Mouse (Mus musculus) E14TG2a.4 (cell line): ENCODE measurements around the gene Gm21885.
"Not testable (repeated sequence)": the region's sequence is repeated elsewhere in the genome, so short reads cannot be mapped to it uniquely, and the experiment has no call there.

Experiments
- H3K27me3 ChIP-seq: 2 replicates; pipeline ENCODE4 v1.6.1; 2014; ENCODE audit warnings: low read length, control low read depth; ENCODE audit not compliant: insufficient read depth
- H3K36me3 ChIP-seq: 2 replicates; pipeline ENCODE4 v1.6.1; 2014; ENCODE audit warnings: low read length, control low read depth; ENCODE audit not compliant: insufficient read depth
- H3K4me1 ChIP-seq: replicated peaks from 2 replicates; pipeline ENCODE4 v1.6.1; 2014; ENCODE audit warnings: low read depth, low read length, control low read depth
- H3K4me3 ChIP-seq: replicated peaks from 2 replicates; pipeline ENCODE4 v1.5.1; 2014; ENCODE audit warnings: mild to moderate bottlenecking, low read length
- H3K9me3 ChIP-seq: 2 replicates; pipeline ENCODE4 v1.6.1; 2014; ENCODE audit warnings: low read length, control low read depth
- CTCF ChIP-seq: conservative IDR thresholded peaks from 2 replicates; pipeline ENCODE4 v1.5.1; 2014; ENCODE audit warnings: low read length
- NANOG ChIP-seq: IDR thresholded peaks from 2 replicates; pipeline ENCODE4 v1.6.1; 2014; ENCODE audit warnings: borderline replicate concordance, low read length, mixed read lengths
- POU5F1 ChIP-seq: IDR thresholded peaks from 2 replicates; pipeline ENCODE4 v1.6.1; 2014; ENCODE audit warnings: low read length, borderline replicate concordance

Gene Gm21885

DNA sequence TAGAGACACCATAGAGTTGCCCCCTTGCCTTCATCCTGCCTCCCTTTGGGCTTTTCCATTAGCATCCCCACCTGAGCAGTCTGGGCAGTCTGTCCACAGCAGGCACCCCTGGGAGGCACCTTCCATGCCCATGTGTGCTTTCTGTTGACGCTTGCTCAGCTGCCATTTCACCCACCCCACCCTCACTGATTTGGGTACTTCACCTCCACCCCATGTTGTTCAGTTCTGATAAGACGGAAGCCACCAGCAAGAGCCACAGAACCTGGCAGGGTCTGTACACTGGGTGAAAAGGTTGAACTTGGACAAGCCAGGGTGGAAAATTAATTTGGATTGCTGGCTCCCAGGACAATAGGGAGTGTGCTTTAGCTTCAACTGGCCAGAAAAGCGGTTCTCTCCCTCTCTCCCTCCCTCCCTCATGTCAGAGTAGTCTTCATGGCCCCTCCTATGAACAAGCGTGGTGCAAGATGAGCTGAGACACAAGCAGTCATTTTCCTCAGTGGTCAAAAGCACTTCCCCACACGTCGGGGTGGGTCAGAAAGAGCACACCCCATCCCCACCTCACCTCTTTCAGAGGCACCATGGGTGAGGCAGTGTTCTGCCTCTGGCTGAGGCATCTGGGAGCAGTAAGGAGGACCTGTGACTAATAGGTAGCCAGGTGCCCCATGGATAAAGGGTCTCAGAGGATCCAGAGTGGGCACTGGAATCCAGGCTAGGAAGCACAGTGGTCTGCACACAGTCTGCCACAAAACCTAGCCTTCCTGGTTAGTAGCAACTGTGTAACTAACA, 19.9 kb upstream of the Gm21885 start:
- Histone ChIP-seq H3K27me3 (peaks cover 4% of the 10 kb centered on the region), H3K36me3 (no peaks in the 10 kb centered on the region), H3K4me3 (no peak overlapping the region), H3K9me3 (peaks cover 5% of the 10 kb centered on the region), H3K4me1 (peaks cover 28% of the 10 kb centered on the region)
- TF ChIP-seq POU5F1 (no peak), CTCF (no peak), NANOG (no peak)

DNA sequence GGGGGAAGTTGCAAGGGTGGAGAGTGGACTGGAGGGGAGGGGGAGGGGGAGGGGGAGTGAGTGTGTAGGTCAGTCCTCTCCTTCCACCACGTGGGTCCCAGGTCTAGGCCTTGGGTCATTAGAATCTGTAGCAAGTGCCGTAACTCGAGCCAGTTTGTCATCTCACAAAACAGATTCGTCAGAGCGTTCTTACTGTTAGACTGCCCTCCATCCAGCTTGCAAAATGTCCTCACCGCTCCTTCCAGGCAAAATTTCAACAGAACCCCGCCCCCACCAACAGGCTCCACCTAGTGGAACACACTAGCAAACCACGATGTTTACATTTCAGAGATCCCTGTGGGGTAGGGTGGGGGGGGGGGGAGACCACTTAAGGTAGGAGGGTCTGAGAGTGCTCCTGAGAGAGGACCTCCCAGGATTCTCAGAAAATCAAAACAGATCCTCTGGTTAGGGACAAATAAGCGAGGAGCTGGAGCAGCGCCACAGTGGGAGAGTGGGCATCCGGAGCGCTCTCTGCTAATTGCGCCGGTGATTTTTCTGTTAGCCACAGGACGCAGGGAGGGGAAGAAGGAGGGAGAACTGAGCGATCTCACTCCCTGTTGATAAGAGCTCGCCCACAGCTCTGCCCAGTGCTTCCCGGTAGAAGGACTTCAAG, 16.4 kb upstream of the Gm21885 start:
- Histone ChIP-seq H3K4me3 (peak overlapping the region; percentile 48; the same call in 1 of the 2 replicates), H3K9me3 (no peaks in the 10 kb centered on the region), H3K36me3 (no peaks in the 10 kb centered on the region), H3K27me3 (no peaks in the 10 kb centered on the region), H3K4me1 (peaks cover 39% of the 10 kb centered on the region)
- no peak for TF ChIP-seq NANOG

DNA sequence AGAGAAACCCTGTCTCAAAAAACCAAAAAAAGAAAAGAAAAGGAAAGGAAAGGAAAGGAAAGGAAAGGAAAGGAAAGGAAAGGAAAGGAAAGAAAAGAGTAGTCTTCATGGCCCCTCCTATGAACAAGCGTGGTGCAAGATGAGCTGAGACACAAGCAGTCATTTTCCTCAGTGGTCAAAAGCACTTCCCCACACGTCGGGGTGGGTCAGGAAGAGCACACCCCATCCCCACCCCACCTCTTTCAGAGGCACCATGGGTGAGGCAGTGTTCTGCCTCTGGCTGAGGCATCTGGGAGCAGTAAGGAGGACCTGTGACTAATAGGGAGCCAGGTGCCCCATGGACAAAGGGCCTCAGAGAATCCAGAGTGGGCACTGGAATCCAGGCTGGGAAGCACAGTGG, 15.5 kb upstream of the Gm21885 start:
- not testable (repeated sequence) for H3K36me3 ChIP-seq, H3K27me3 ChIP-seq, H3K9me3 ChIP-seq, H3K4me3 ChIP-seq
- peaks cover 39% of the 10 kb centered on the region for H3K4me1 ChIP-seq

DNA sequence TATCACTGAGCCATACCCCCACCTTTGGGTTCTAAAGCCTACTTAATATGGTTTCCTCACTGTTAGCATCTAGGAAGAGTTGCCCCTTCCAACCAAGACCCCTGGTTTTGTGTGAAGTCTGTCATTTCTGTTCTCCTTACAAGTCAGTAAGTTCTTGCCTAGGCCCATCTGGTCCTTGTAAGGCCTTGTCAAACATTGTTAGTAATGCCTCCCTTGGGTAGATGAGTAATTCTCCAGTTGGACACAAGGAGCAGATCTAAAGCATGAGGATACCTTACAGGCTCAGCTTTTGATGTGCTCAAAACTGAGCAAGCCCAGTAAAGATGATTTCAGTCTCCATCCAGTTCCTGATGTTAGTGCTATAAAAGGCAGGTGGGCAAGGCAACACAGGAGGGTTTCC, 12.9 kb upstream of the Gm21885 start:
- TF ChIP-seq NANOG (no peak), POU5F1 (no peak), CTCF (no peak)
- no peak overlapping the region for H3K4me3 ChIP-seq
- H3K36me3 ChIP-seq: no peaks in the 10 kb centered on the region
- H3K4me1 ChIP-seq: peaks cover 35% of the 10 kb centered on the region
- peaks cover 9% of the 10 kb centered on the region for H3K9me3 ChIP-seq
- no peaks in the 10 kb centered on the region for H3K27me3 ChIP-seq

DNA sequence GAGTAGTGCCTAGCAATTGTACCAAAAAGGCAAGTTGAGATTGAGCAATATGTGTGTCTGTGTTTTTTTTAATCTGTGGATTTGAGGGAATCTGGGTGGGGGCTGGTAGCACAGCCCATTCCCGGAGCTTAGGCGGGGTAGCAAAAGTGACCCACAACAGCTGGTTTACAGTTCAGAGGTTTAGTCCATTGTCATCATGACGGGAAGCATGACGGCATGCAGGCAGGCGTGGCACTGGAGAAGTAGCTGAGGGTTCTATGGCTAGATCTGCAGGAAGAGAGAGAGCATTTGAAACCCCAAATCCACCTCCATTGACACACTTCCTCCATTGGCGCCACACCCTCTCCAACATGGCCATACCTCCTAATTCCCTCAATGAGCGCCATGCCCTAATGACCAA, 11.8 kb upstream of the Gm21885 start:
- Histone ChIP-seq H3K9me3 (peaks cover 13% of the 10 kb centered on the region), H3K4me1 (peaks cover 33% of the 10 kb centered on the region), H3K36me3 (no peaks in the 10 kb centered on the region), H3K4me3 (no peak overlapping the region), H3K27me3 (no peaks in the 10 kb centered on the region)
- TF ChIP-seq CTCF (no peak), NANOG (no peak), POU5F1 (no peak)

DNA sequence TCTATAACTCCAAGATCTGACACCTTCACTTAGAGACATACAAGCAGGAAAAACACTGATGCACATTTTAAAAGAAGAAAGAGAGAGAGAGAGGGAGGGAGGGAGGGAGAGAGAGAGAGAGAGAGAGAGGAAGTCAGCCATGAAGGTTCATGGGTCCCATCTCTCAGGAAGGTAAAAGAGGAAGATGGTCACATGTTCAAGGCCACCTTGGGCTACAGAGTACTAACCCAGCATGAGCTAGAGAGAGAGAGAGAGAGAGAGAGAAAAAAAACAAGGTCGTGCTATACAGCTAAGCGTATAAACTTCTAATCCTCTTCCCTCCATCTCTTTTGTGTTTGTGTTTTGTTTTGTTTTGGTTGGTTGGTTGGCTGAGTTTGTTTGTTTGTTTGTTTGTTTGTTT, 10.7 kb upstream of the Gm21885 start:
- Histone ChIP-seq H3K9me3 (peaks cover 13% of the 10 kb centered on the region), H3K4me3 (no peak overlapping the region), H3K36me3 (no peaks in the 10 kb centered on the region), H3K4me1 (peaks cover 31% of the 10 kb centered on the region), H3K27me3 (no peaks in the 10 kb centered on the region)
- TF ChIP-seq NANOG: no peak
- no peak for TF ChIP-seq CTCF

DNA sequence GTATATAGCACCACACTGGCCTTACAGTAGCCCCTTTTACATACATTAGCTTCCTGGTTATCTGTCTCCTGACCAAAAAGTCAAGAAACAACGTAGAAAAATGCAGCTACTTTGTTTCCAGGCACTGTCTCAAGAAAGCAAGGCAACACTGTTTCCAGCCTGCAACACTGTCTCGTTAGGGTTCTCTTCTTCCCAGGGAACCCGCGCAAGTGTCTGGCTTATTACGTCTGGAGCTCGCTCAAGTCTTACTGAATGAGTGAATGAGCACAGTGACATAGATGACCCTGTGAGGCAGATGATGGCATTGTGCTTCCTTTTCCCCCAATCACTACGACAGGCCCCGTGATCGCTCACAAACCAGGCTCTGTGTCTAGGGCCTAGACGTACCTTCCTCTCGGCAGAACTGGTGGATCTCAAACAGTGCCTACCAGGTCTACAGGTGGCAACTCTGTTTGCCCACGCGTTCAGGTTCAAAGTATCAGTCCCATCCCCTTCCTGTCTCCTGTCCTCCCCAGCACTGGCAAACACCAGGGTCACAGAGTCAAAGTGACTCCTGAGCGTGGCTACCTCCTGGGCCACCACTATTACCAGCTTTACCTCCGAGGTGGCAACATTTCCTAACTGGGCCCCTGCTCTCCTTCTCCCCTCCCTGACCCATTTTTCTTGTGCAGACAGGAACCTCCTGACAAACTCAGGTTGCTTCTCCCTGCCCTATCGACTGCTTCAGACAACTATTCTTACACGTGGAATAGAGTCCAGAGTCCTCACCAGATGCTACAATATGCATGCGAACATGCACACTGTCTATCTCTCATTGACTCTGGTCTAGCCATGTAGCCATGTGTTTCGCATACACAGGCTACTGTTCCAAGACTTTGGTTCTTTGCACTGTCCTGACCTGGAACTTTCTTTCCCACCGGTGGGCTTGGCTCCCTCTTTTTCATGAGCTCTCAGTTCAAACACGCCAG, 8.4 kb upstream of the Gm21885 start:
- H3K36me3 ChIP-seq: no peaks in the 10 kb centered on the region
- no peak for TF ChIP-seq POU5F1
- no peak for TF ChIP-seq NANOG
- no peak for TF ChIP-seq CTCF
- peaks cover 33% of the 10 kb centered on the region for H3K4me1 ChIP-seq
- H3K27me3 ChIP-seq: 0 out of 2 replicates have a peak, but pooled peaks cover 2% of the 10 kb centered on the region
- H3K9me3 ChIP-seq: peaks cover 13% of the 10 kb centered on the region
- H3K4me3 ChIP-seq: no peak overlapping the region

DNA sequence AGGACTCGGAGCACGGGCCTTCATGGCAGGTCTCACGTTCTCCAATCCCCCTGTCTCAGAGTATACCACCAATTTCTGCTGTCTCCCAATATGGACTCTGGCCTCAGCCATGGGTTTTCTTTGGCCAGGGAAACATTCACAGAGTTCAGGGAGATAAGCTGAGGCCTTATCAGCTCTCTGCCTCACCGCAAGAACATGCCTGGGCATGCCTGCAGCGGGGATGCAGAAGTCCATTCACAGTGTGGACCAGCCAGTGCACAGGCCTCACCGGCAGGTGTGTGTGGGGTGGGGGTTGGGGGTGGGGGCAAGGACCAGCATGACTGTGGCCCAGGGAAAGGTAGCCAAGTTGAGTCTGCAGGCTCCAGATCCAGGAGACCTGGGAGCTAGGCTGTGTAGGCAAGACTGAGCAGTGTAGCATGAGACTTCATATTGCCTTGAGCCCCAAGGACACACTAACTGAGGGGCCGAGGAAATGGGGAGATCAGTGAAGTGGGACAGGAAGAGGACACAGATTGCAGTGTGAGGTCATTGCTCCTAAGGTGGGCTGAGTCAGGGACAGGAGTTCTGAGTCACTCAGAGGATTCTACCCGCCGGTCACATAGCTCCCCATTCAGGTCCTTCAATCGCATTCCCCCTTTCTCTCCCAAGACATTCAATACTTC, 7.3 kb upstream of the Gm21885 start:
- H3K4me3 ChIP-seq: no peak overlapping the region
- H3K9me3 ChIP-seq: peaks cover 13% of the 10 kb centered on the region
- H3K36me3 ChIP-seq: no peaks in the 10 kb centered on the region
- H3K27me3 ChIP-seq: 0 out of 2 replicates have a peak, but pooled peaks cover 2% of the 10 kb centered on the region
- no peak for TF ChIP-seq POU5F1
- no peak for TF ChIP-seq NANOG
- TF ChIP-seq CTCF: no peak
- peaks cover 32% of the 10 kb centered on the region for H3K4me1 ChIP-seq
